Mouse (Mus musculus) spleen, adult 2 months (tissue): Measurements from ENCODE around the gene Ttc27.

Source experiments
- CTCF ChIP-seq: fragments of 200-500 bp; IDR thresholded peaks from 2 replicates; pipeline ENCODE4 v1.5.1; 2011; ENCODE audit warnings: mild to moderate bottlenecking, inconsistent platforms; ENCODE audit not compliant: insufficient read depth, insufficient read length, insufficient replicate concordance; ENCODE audit errors: extremely low read depth
- POLR2A ChIP-seq: fragments of 200-500 bp; IDR thresholded peaks from 2 replicates; pipeline ENCODE4 v1.6.1; 2011; ENCODE audit warnings: low read depth, low read length, inconsistent platforms

DNA sequence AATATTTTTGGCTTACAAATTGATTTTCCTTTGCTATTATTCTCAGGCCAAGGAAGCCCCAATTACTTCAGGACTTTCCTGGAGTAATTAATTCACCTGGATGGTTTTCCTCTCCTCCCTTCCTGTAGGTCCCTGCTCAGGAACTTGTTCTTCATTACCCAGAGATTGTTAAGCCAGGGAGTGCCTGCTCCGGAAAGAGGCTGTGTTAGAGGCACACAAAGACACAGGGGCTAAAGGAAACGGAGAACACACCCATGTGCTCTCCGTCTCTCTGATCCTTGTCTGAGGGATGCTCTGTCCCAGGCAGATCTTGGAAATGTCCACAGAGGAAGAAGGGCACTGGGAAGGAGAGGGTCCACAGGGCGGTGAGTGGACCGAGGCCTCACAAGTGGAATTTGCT, 158.2 kb downstream of the Ttc27 start:
- TF ChIP-seq CTCF (no peak), POLR2A (no peak)
